Mouse (Mus musculus) ES-Bruce4 (cell line): Measurements from ENCODE around the gene Grik2.

ENCODE experiments used
- CTCF ChIP-seq: IDR thresholded peaks from one replicate; pipeline ENCODE4 v1.8.1; 2011; ENCODE audit warnings: low read depth, low read length
- EP300 ChIP-seq: IDR thresholded peaks from 2 replicates; pipeline ENCODE4 v1.6.1; 2011; ENCODE audit warnings: low read depth, low read length; ENCODE audit not compliant: insufficient read depth
- POLR2A ChIP-seq: IDR thresholded peaks from one replicate; pipeline ENCODE4 v1.8.1; 2011; ENCODE audit warnings: low read length; ENCODE audit not compliant: insufficient read depth

DNA sequence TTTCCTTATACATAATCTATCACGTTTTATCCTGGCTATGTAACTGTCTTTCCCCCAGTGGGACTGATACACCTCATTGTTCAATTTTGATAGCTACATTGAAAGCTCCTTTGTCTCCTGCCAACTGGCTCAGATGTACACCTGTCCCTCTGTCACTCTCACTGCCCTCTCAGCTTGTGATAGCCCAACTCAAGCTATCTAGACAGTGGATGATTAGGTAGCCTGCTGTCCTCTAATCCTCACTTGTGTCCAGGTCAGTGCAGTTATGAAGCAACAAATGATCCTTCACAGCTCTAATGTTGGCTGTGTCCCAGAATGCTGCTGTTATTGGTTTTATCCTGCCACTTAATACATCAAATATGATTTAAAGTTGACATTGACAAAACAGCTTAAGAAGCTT, 246.3 kb downstream of the Grik2 start:
- TF ChIP-seq CTCF (no peak), POLR2A (no peak), EP300 (no peak)
